Mouse (Mus musculus) midbrain, embryonic 13.5 days (tissue): ENCODE measurements at regions not wholly inside any gene's neighbourhood (a gene's known extent, or its start where the extent isn't known, plus 50 kb on each side); places are given as distances from the start of the nearest gene placed in this dataset.
A peak's percentile ranks its signal among the peaks of the same experiment; 100 is the strongest.
"Not testable (repeated sequence)": the region's sequence is repeated elsewhere in the genome, so short reads cannot be mapped to it uniquely, and the experiment has no call there.

ENCODE experiments used
- ATAC-seq: fragments of 200-750 bp; cut with Nextera tagmentation; 2 replicates; pipeline ENCODE4 v1.8.0; 2017; ENCODE audit warnings: mild to moderate bottlenecking, moderate TSS enrichment, moderate library complexity
- H3K27ac ChIP-seq: fragments of 300-500 bp; sonication (generic); 2 replicates; pipeline ENCODE4 v1.5.1; 2015; ENCODE audit warnings: inconsistent platforms, mild to moderate bottlenecking, moderate library complexity
- H3K27me3 ChIP-seq: fragments of 300-500 bp; sonication (generic); 2 replicates; pipeline ENCODE4 v1.6.1; 2015; ENCODE audit warnings: mild to moderate bottlenecking, inconsistent platforms
- H3K36me3 ChIP-seq: fragments of 300-500 bp; sonication (generic); 2 replicates; pipeline ENCODE4 v1.6.1; 2015; ENCODE audit warnings: mild to moderate bottlenecking, inconsistent platforms
- H3K4me1 ChIP-seq: fragments of 300-500 bp; sonication (generic); replicated peaks from 2 replicates; pipeline ENCODE4 v1.6.1; 2015; ENCODE audit warnings: inconsistent platforms
- H3K4me2 ChIP-seq: fragments of 300-500 bp; sonication (generic); replicated peaks from 2 replicates; pipeline ENCODE4 v1.6.1; 2015; ENCODE audit warnings: moderate library complexity, mild to moderate bottlenecking, inconsistent platforms
- H3K4me3 ChIP-seq: fragments of 300-500 bp; sonication (generic); replicated peaks from 2 replicates; pipeline ENCODE4 v1.5.1; 2015; ENCODE audit warnings: mild to moderate bottlenecking, inconsistent platforms
- H3K9ac ChIP-seq: fragments of 300-500 bp; sonication (generic); replicated peaks from 2 replicates; pipeline ENCODE4 v1.6.1; 2015; ENCODE audit warnings: mild to moderate bottlenecking, inconsistent platforms
- H3K9me3 ChIP-seq: fragments of 300-500 bp; sonication (generic); 2 replicates; pipeline ENCODE4 v1.6.1; 2016; ENCODE audit warnings: mild to moderate bottlenecking, inconsistent platforms
- WGBS: fragments of 180-500 bp; shearing (Covaris S2); methylation state at CpG from one replicate; pipeline ENCODE4 v1.1.7; 2015; 5-methylcytosine and 5-hydroxymethylcytosine counted together

DNA sequence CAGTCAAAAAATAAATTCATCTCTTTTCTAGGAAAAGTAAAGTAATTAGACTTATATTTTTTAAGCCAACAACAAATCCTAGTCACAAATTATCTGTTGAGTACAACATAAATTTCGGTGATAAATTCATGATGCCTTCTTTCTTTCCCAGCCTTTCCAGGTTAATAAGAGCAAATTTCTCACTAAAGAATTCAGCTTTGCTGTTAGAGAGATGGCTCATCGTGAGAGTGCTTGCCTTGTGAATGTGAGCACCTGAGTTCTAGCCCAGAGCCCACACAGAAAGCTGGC is 125.2 kb upstream of the Intu start:
- H3K36me3 ChIP-seq = no peaks in the 10 kb centered on the region
- 91% methylated on average over 2 of the region's 2 CpGs for WGBS

GRCm38 (mm10) chr3:40408921-40409488 is 122.1 kb upstream of the Intu start:
- 0 out of 2 replicates have a peak, but pooled peaks cover 2% of the 10 kb centered on the region for H3K9me3 ChIP-seq
- WGBS = 39% methylated on average over 5 of the region's 5 CpGs
- ATAC-seq = no peak
- H3K27me3 ChIP-seq = no peaks in the 10 kb centered on the region
- H3K4me1 ChIP-seq = no peaks in the 10 kb centered on the region
- H3K36me3 ChIP-seq = no peaks in the 10 kb centered on the region
- H3K4me3 ChIP-seq = no peak overlapping the region
- no peak overlapping the region for H3K9ac ChIP-seq
- no peak overlapping the region for H3K4me2 ChIP-seq
- no peak overlapping the region for H3K27ac ChIP-seq

More for the DNA sequence above, 125.2 kb upstream of the Intu start:
- Histone ChIP-seq H3K27me3 (no peaks in the 10 kb centered on the region), H3K4me3 (no peak overlapping the region), H3K9ac (no peak overlapping the region), H3K9me3 (0 out of 2 replicates have a peak, but pooled peaks cover 2% of the 10 kb centered on the region), H3K4me2 (no peak overlapping the region), H3K4me1 (no peaks in the 10 kb centered on the region), H3K27ac (no peak overlapping the region)
- ATAC-seq = no peak

DNA sequence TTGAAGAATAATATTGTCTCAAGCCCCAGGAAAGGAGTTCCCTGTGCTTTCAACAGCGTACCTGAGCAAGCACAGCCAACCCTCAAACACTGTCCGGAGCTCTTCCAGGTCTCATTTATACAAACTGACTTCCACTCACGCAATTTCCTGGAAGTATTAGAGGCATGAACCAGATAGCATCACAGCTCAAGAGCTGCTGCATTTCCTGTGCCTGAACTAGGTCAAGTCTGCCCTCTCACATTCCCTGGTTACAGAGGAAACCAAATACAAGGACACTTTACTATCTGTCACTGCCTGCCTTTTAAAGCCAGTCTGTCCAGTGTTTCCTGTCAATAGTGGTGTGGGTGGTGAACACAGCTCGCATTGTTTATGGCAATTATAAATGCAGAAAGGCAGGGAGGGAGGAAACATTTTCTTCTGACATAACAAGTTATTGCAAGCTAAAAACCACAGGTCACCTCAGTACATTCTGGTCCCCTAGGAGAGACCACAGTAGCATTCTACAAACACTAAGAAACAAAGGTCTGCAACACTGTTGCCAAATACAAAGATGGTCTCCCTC is 120.3 kb upstream of the Intu start:
- H3K9ac ChIP-seq = no peak overlapping the region
- ATAC-seq = no peak
- WGBS = 92% methylated on average over 4 of the region's 4 CpGs
- H3K4me1 ChIP-seq = no peaks in the 10 kb centered on the region
- 0 out of 2 replicates have a peak, but pooled peaks cover 2% of the 10 kb centered on the region for H3K9me3 ChIP-seq
- no peaks in the 10 kb centered on the region for H3K36me3 ChIP-seq
- no peaks in the 10 kb centered on the region for H3K27me3 ChIP-seq
- no peak overlapping the region for H3K27ac ChIP-seq
- no peak overlapping the region for H3K4me2 ChIP-seq
- H3K4me3 ChIP-seq = no peak overlapping the region

DNA sequence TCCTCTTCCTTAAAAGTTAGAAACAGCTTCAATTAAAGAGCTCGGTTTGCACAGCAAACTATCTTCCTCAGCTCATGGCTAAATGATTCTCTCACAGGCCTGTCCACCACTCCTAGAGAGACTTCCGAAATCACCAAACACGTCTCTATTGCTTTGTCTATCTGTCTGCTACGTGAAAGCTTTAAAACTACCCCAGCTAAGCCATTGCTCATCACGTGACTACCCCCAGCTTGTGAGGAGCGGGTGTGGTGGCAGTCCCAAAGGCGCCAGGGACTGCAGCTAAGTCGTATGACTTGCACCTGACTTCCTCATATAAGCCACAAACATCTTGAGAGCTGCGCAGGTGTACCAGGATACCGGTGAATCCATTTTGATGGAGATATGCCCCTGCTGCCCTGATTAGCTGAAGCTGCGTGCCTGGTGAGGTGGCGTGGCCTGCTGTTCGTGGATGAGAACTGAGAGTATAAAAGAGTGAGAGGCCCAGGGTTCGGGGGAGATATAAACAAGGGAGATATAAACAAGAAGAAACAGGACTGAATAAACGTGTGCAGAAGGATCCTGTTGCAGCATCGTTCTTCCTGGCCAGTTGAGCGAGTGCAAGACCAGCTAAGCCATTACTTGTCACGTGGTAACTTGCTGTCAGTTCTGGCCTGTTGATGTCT is 105.8 kb upstream of the Intu start:
- not testable (repeated sequence) for H3K9ac ChIP-seq, H3K27ac ChIP-seq, ATAC-seq, H3K9me3 ChIP-seq, H3K4me3 ChIP-seq, H3K4me1 ChIP-seq, H3K36me3 ChIP-seq, H3K27me3 ChIP-seq
- WGBS = 56% methylated on average over 18 of the region's 18 CpGs
- 0 out of 2 replicates have a peak overlapping the region, but pooled peaks have one; percentile 17 for H3K4me2 ChIP-seq

DNA sequence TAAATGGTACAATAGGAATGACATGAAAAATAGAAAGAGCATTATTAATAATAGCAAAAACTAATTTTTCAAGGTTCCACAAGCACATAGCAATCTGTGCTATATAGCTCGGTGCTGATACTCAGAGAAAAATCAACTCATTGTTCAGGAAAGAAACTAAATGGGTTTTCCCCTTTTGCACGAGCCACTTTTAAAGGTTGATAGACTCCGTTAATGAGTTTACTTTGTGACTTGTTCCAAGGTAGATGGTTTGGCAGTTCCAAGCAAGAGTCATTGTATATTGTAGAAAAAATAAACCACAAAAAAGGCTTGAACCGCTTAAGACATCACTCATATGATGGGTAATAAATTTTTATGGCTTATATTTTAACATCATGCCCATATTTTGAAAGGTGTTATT is 105.0 kb upstream of the Intu start:
- no peaks in the 10 kb centered on the region for H3K4me1 ChIP-seq
- no peaks in the 10 kb centered on the region for H3K36me3 ChIP-seq
- H3K4me2 ChIP-seq = no peak overlapping the region
- WGBS = 90% methylated on average over 4 of the region's 4 CpGs
- H3K9ac ChIP-seq = no peak overlapping the region
- H3K9me3 ChIP-seq = no peaks in the 10 kb centered on the region
- no peak overlapping the region for H3K4me3 ChIP-seq
- ATAC-seq = no peak
- H3K27me3 ChIP-seq = no peaks in the 10 kb centered on the region
- no peak overlapping the region for H3K27ac ChIP-seq

DNA sequence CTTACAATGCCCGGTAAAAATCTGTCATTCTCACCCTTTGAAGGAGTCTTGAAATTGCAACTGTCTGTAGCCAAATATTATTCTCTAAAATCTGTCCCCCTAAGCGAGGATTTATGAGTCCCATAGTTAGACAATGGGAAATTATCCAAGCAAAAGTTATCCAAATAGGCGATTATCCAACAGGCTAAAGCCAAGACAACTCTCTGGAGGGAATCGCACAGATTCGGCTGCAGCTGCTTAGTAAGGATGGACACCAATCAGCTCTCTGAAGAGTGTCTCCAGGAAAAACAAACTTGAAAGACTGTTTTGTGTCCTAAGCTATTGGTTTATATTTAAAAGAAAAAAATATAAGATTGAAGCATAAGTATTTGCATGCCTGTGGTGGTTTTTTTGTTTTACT is 103.1 kb upstream of the Intu start:
- Histone ChIP-seq H3K36me3 (no peaks in the 10 kb centered on the region), H3K4me2 (no peak overlapping the region), H3K4me3 (no peak overlapping the region), H3K27me3 (no peaks in the 10 kb centered on the region), H3K9me3 (no peaks in the 10 kb centered on the region), H3K27ac (no peak overlapping the region), H3K9ac (no peak overlapping the region), H3K4me1 (no peaks in the 10 kb centered on the region)
- WGBS = 79% methylated on average over 5 of the region's 5 CpGs
- ATAC-seq = no peak

DNA sequence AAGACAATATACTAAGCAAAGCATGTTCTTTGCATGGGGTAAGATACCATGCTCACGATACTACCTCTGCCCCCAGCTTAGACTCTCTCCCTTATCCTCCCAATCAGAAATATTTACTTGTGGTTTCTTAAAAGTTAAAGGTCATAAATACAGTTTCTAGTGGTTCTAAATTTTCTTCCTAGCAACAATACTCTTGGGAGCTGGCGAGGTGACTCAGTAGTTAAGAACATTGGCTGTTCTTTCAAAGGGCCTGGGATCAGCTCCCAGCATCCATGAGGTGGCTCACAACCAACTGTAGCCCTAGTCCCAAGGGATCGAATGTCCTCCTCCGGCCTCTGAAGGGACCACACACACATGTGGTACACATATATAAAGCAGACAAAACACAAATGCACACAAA is 92.8 kb upstream of the Intu start:
- ATAC-seq = no peak
- WGBS = 88% methylated on average over 4 of the region's 4 CpGs
- H3K9ac ChIP-seq = no peak overlapping the region
- H3K9me3 ChIP-seq = no peaks in the 10 kb centered on the region
- H3K27me3 ChIP-seq = no peaks in the 10 kb centered on the region
- H3K27ac ChIP-seq = no peak overlapping the region
- peaks cover 3% of the 10 kb centered on the region; the same call in 1 of the 2 replicates for H3K4me1 ChIP-seq
- no peak overlapping the region for H3K4me2 ChIP-seq
- no peaks in the 10 kb centered on the region for H3K36me3 ChIP-seq
- no peak overlapping the region for H3K4me3 ChIP-seq

DNA sequence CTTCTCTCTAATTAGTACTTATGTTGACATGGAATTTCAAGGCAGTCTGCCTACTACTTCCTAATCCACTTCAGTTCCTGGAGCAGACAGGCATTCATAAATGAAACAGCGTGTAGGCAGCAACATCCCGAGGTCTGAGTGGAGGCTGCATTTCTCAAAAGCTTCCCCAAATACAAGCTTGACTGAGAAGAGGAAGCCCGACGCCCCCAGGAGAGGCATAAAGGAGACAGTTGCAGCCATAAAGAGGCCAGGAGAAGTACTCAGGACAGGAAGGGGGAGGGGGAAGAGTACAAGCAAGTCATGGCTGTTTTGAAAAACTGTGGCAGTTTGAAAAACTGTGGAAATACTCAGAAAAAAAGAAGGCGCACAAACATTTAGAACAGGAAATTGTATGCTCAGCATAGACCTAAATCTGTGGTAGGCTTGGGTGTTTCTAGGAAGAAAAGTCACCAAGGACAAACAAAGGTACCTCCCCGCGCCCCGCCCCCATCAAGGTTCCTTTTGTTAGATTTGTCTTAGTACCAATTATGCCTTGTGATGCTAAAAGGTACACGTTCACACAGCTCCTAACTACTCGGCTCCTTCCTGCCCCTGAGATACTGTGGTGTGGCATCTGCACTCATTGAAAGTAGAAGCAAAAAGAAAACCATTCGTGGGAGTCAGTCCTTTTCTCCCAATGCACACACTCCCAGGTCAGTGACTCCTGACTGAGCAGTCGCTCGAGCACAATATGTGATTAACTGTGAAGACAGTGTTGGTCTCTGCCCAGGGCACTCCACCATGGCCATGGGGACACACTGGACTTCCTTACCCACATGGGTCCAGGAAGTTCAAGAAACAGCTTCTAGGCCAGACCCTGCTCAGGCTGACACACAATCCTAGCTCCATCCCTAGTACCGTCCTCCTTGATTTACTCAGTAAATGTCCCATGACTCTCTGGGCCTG is 89.7 kb upstream of the Intu start:
- H3K4me2 ChIP-seq = no peak overlapping the region
- no peaks in the 10 kb centered on the region for H3K36me3 ChIP-seq
- H3K9me3 ChIP-seq = no peaks in the 10 kb centered on the region
- WGBS = 62% methylated on average over 14 of the region's 14 CpGs
- no peak for ATAC-seq
- no peak overlapping the region for H3K9ac ChIP-seq
- no peak overlapping the region for H3K27ac ChIP-seq
- H3K4me1 ChIP-seq = peaks cover 6% of the 10 kb centered on the region; the same call in 1 of the 2 replicates
- no peak overlapping the region for H3K4me3 ChIP-seq
- no peaks in the 10 kb centered on the region for H3K27me3 ChIP-seq

- peak overlapping the region; percentile 16; the same call in 1 of the 2 replicates for H3K27ac ChIP-seq
- no peaks in the 10 kb centered on the region for H3K36me3 ChIP-seq
- peak overlapping the region; percentile 46 for H3K4me2 ChIP-seq
- H3K27me3 ChIP-seq = no peaks in the 10 kb centered on the region
- no peak overlapping the region for H3K4me3 ChIP-seq
- H3K4me1 ChIP-seq = peaks cover 6% of the 10 kb centered on the region; the same call in 1 of the 2 replicates
- no peak overlapping the region for H3K9ac ChIP-seq
- ATAC-seq = peak; percentile 74
- no peaks in the 10 kb centered on the region for H3K9me3 ChIP-seq
- 29% methylated on average over 20 of the region's 20 CpGs for WGBS
Observed at GRCm38 (mm10) chr3:40443788-40444595, 87.1 kb upstream of the Intu start.

DNA sequence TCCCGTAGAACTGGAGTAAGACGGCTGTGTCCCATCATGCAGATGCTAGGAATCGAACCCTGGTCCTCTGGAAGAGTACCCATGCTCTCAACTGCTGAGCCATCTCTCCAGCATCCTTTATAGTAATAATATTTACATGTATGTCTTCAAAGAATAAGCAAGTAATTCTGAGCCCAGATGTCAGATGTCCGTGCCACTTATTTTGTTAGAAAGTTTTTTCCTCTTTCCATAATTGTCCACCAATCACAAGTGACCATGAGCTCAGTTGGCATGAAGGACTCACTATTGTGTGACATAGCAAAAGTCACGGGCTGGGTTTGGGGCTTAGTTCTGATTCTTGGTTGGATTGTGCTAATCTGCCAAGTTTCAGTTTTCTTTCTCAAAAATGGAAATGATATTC is 78.1 kb upstream of the Intu start:
- WGBS = 91% methylated on average over 5 of the region's 5 CpGs

DNA sequence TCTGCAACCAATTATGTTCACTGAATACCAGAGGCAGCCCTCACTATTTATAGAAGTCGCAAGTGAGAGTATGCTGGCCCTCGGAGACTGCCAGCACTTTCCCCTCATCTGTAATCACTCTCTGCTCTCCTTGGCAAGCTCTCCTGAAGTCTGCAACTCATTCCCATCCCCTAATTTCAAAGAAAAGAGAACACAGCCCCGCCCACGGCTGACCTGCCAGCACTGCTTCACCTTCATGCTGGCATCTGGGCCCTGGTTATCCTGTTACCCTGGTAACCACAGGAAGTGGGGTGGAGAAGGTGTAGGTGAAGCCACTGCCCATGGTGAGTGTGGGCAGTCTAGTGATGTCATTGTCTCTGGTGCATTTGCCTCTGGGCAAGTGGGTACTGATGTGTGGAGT is 77.5 kb upstream of the Intu start:
- 68% methylated on average over 4 of the region's 4 CpGs for WGBS

More for the DNA sequence above, 78.1 kb upstream of the Intu start:
- Histone ChIP-seq H3K36me3 (no peaks in the 10 kb centered on the region), H3K4me1 (no peaks in the 10 kb centered on the region), H3K4me2 (no peak overlapping the region), H3K27ac (no peak overlapping the region), H3K9ac (no peak overlapping the region), H3K9me3 (no peaks in the 10 kb centered on the region), H3K27me3 (no peaks in the 10 kb centered on the region), H3K4me3 (no peak overlapping the region)
- no peak for ATAC-seq

More for the DNA sequence above, 77.5 kb upstream of the Intu start:
- no peak overlapping the region for H3K4me2 ChIP-seq
- H3K27me3 ChIP-seq = no peaks in the 10 kb centered on the region
- H3K27ac ChIP-seq = no peak overlapping the region
- no peaks in the 10 kb centered on the region for H3K4me1 ChIP-seq
- no peaks in the 10 kb centered on the region for H3K9me3 ChIP-seq
- H3K4me3 ChIP-seq = no peak overlapping the region
- H3K9ac ChIP-seq = no peak overlapping the region
- no peak for ATAC-seq
- no peaks in the 10 kb centered on the region for H3K36me3 ChIP-seq
